Mouse (Mus musculus): Measurements from ENCODE around the gene Tmem233.

Gene Tmem233

GRCm38 (mm10) chr5:116003154-116003553 lies 79.9 kb downstream of the Tmem233 start:
- no peak for DNase-seq

DNA sequence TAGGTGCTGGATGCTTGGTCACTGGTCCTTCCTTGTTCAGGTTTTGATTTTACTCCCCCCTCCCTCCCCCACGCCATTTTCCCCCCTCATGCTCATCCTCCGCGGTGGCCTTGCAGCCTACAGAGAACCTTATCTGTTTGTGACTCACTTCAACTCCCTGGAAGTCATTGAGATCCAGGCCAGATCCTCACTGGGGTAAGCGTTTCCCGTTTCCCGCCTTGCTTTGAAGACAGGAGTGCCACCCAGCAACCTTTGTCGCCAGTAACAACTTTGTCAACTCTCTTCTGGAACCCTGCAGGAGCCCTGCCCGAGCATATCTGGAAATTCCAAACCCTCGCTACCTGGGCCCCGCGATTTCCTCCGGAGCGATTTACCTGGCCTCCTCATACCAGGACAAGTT lies 85.7 kb downstream of the Tmem233 start:
- DNase-seq = no peak

DNA sequence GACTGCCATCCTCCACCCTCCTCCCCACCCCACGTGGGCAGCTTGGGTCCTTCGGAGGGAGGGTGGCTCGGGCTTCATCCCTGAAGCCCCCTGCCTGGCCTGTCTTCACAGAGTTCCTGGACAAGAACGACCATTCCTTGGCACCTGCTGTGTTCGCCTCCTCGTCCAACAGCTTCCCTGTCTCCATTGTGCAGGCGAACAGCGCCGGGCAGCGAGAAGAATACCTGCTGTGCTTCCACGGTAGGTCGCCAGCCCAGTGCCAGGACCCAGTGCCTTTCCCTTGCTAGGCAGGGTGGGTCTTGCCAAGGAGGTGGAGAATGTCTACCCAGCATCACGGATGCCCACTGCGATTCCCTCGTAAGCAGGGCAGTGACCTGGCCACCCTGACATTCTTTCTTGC lies 88.9 kb downstream of the Tmem233 start:
- DNase-seq = no peak

GRCm38 (mm10) chr5:115991717-115992116 lies 91.3 kb downstream of the Tmem233 start:
- no peak for DNase-seq

Measured in thymus, postnatal 25 days (tissue).